12 mouse cellular contexts compared by ENCODE assay signal in the genomic region with DNA sequence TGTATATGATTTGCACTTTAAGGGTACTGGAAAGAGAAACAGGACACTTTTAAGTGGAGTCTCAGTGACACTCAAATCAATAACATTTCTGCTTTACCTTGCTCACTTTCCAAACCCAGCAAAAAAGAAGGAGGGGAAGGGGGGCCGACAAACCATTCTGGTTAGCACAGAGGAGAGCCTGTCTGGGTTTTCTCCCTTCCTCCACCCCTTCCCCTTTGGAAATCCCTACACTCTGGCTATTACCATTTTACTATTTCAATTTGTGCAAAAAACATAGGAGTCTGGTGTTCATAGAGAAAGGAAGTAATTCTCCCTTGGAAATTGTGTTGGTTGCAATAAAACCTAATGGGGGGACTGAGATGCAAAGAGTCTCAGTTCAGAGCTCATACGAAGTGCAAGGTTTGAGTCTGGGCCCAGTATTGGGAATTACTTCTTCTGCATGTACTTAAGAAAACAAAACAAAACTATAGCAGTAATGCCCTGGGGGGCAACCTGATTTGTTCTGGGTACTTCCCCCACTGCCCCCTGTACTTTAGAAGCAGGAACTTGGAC.
"Had no signal": no experiment of that assay in that cellular context is flagged by ENCODE, and none has a peak within 500 bp of the region (broad histone marks: within the 10 kb centered on the region; RNA-seq: fewer than 3 reads in every experiment).

No protein-coding gene starts in this region.

- DNase-seq: left cerebral cortex, postnatal 4 days; liver, postnatal 0 days; midbrain, embryonic 14.5 days; thymus, adult 18-20 months; thymus, postnatal 4 days had no signal

- H3K4me3 ChIP-seq: megakaryocyte, embryonic 14.5 days; midbrain, embryonic 10.5 days had no signal

- H3K9me3 ChIP-seq: midbrain, embryonic 10.5 days had no signal

- H3K9ac ChIP-seq: liver, embryonic 14.5 days; liver, postnatal 0 days; lung, embryonic 14.5 days had no signal

- H3K27ac ChIP-seq: kidney, postnatal 0 days; liver, embryonic 14.5 days; midbrain, embryonic 10.5 days had no signal

- ATAC-seq: intestine, postnatal 0 days; liver, postnatal 0 days had no signal

- H3K4me2 ChIP-seq: liver, embryonic 11.5 days had no signal

- H3K36me3 ChIP-seq: midbrain, embryonic 10.5 days had no signal
